Mouse (Mus musculus) liver, embryonic 15.5 days (tissue): ENCODE measurements at regions not wholly inside any gene's neighbourhood (a gene's known extent, or its start where the extent isn't known, plus 50 kb on each side); places are given as distances from the start of the nearest gene placed in this dataset.

Experiments
- ATAC-seq: fragments of 200-750 bp; cut with Nextera tagmentation; 2 replicates; pipeline ENCODE4 v1.8.0; 2017; ENCODE audit warnings: moderate number of reproducible peaks, mild to moderate bottlenecking, moderate library complexity; ENCODE audit not compliant: insufficient read depth
- H3K27ac ChIP-seq: fragments of 300-500 bp; sonication (generic); replicated peaks from 2 replicates; pipeline ENCODE4 v1.5.1; 2015; ENCODE audit warnings: mild to moderate bottlenecking, inconsistent platforms
- H3K27me3 ChIP-seq: fragments of 300-500 bp; sonication (generic); 2 replicates; pipeline ENCODE4 v1.6.1; 2015; ENCODE audit warnings: mild to moderate bottlenecking, inconsistent platforms
- H3K36me3 ChIP-seq: fragments of 300-500 bp; sonication (generic); replicated peaks from 2 replicates; pipeline ENCODE4 v1.6.1; 2015; ENCODE audit warnings: moderate library complexity, mild to moderate bottlenecking, inconsistent platforms
- H3K4me1 ChIP-seq: fragments of 300-500 bp; sonication (generic); replicated peaks from 2 replicates; pipeline ENCODE4 v1.6.1; 2015; ENCODE audit warnings: inconsistent platforms
- H3K4me2 ChIP-seq: fragments of 300-500 bp; sonication (generic); 2 replicates; pipeline ENCODE4 v1.6.1; 2015; ENCODE audit warnings: moderate library complexity, mild to moderate bottlenecking, inconsistent platforms
- H3K4me3 ChIP-seq: fragments of 300-500 bp; sonication (generic); replicated peaks from 2 replicates; pipeline ENCODE4 v1.5.1; 2015; ENCODE audit warnings: mild to moderate bottlenecking, inconsistent platforms
- H3K9ac ChIP-seq: fragments of 300-500 bp; sonication (generic); 2 replicates; pipeline ENCODE4 v1.6.1; 2015; ENCODE audit warnings: moderate library complexity, mild to moderate bottlenecking, inconsistent platforms
- H3K9me3 ChIP-seq: fragments of 300-500 bp; sonication (generic); replicated peaks from 2 replicates; pipeline ENCODE4 v1.6.1; 2016; ENCODE audit warnings: inconsistent platforms
- WGBS: fragments of 180-500 bp; shearing (Covaris S2); methylation state at CpG from one replicate; pipeline ENCODE4 v1.1.7; 2015; ENCODE audit warnings: mixed read lengths; ENCODE audit not compliant: insufficient replicate concordance; 5-methylcytosine and 5-hydroxymethylcytosine counted together

GRCm38 (mm10) chr16:5374818-5375605, 119.2 kb upstream of the Eef2kmt start:
- no peaks in the 10 kb centered on the region for H3K36me3 ChIP-seq
- H3K9ac ChIP-seq = no peak overlapping the region
- no peak overlapping the region for H3K4me2 ChIP-seq
- H3K4me3 ChIP-seq = no peak overlapping the region
- no peaks in the 10 kb centered on the region for H3K9me3 ChIP-seq
- ATAC-seq = no peak
- no peak overlapping the region for H3K27ac ChIP-seq
- H3K4me1 ChIP-seq = no peaks in the 10 kb centered on the region
- 9% methylated on average over 6 of the region's 6 CpGs for WGBS
- no peaks in the 10 kb centered on the region for H3K27me3 ChIP-seq

- H3K9ac ChIP-seq = no peak overlapping the region
- no peak for ATAC-seq
- no peaks in the 10 kb centered on the region for H3K4me1 ChIP-seq
- H3K4me3 ChIP-seq = no peak overlapping the region
- H3K4me2 ChIP-seq = no peak overlapping the region
- 56% methylated on average over 4 of the region's 4 CpGs for WGBS
- no peaks in the 10 kb centered on the region for H3K36me3 ChIP-seq
- no peaks in the 10 kb centered on the region for H3K9me3 ChIP-seq
- H3K27ac ChIP-seq = no peak overlapping the region
- no peaks in the 10 kb centered on the region for H3K27me3 ChIP-seq
Observed at GRCm38 (mm10) chr16:5371175-5371893, 115.6 kb upstream of the Eef2kmt start.

GRCm38 (mm10) chr16:5370496-5370895, 114.7 kb upstream of the Eef2kmt start:
- H3K36me3 ChIP-seq = no peaks in the 10 kb centered on the region
- ATAC-seq = no peak
- H3K27ac ChIP-seq = no peak overlapping the region
- H3K27me3 ChIP-seq = no peaks in the 10 kb centered on the region
- no peak overlapping the region for H3K9ac ChIP-seq
- H3K4me3 ChIP-seq = no peak overlapping the region
- H3K4me2 ChIP-seq = no peak overlapping the region
- H3K4me1 ChIP-seq = no peaks in the 10 kb centered on the region
- no peaks in the 10 kb centered on the region for H3K9me3 ChIP-seq

GRCm38 (mm10) chr16:5368897-5369558, 113.2 kb upstream of the Eef2kmt start:
- H3K27me3 ChIP-seq = no peaks in the 10 kb centered on the region
- H3K9me3 ChIP-seq = no peaks in the 10 kb centered on the region
- WGBS = 48% methylated on average over 7 of the region's 7 CpGs
- no peak for ATAC-seq
- H3K4me1 ChIP-seq = no peaks in the 10 kb centered on the region
- H3K4me3 ChIP-seq = no peak overlapping the region
- H3K36me3 ChIP-seq = no peaks in the 10 kb centered on the region
- no peak overlapping the region for H3K27ac ChIP-seq
- H3K9ac ChIP-seq = no peak overlapping the region
- no peak overlapping the region for H3K4me2 ChIP-seq

GRCm38 (mm10) chr16:5368357-5368756, 112.6 kb upstream of the Eef2kmt start:
- Histone ChIP-seq H3K27me3 (no peaks in the 10 kb centered on the region), H3K4me2 (no peak overlapping the region), H3K4me1 (no peaks in the 10 kb centered on the region), H3K9ac (no peak overlapping the region), H3K4me3 (no peak overlapping the region), H3K27ac (no peak overlapping the region), H3K36me3 (no peaks in the 10 kb centered on the region), H3K9me3 (no peaks in the 10 kb centered on the region)
- no peak for ATAC-seq
- WGBS = 66% methylated on average over 8 of the region's 8 CpGs

GRCm38 (mm10) chr16:5367581-5368119, 111.9 kb upstream of the Eef2kmt start:
- Histone ChIP-seq H3K36me3 (no peaks in the 10 kb centered on the region), H3K27ac (no peak overlapping the region), H3K4me2 (no peak overlapping the region), H3K4me3 (no peak overlapping the region), H3K9me3 (no peaks in the 10 kb centered on the region), H3K27me3 (no peaks in the 10 kb centered on the region), H3K4me1 (no peaks in the 10 kb centered on the region), H3K9ac (no peak overlapping the region)
- ATAC-seq = no peak
- 39% methylated on average over 10 of the region's 10 CpGs for WGBS

GRCm38 (mm10) chr16:5366021-5366420, 110.2 kb upstream of the Eef2kmt start:
- Histone ChIP-seq H3K4me3 (no peak overlapping the region), H3K27me3 (no peaks in the 10 kb centered on the region), H3K4me2 (no peak overlapping the region), H3K9me3 (no peaks in the 10 kb centered on the region), H3K36me3 (no peaks in the 10 kb centered on the region), H3K9ac (no peak overlapping the region), H3K27ac (no peak overlapping the region), H3K4me1 (no peaks in the 10 kb centered on the region)
- WGBS = 62% methylated on average over 3 of the region's 3 CpGs
- no peak for ATAC-seq

GRCm38 (mm10) chr16:5363007-5363570, 107.3 kb upstream of the Eef2kmt start:
- H3K4me1 ChIP-seq = no peaks in the 10 kb centered on the region
- no peak overlapping the region for H3K4me2 ChIP-seq
- H3K36me3 ChIP-seq = no peaks in the 10 kb centered on the region
- WGBS = 59% methylated on average over 10 of the region's 10 CpGs
- no peaks in the 10 kb centered on the region for H3K27me3 ChIP-seq
- H3K9ac ChIP-seq = no peak overlapping the region
- no peak overlapping the region for H3K4me3 ChIP-seq
- no peak overlapping the region for H3K27ac ChIP-seq
- H3K9me3 ChIP-seq = no peaks in the 10 kb centered on the region
- ATAC-seq = no peak

- no peak overlapping the region for H3K4me2 ChIP-seq
- no peak overlapping the region for H3K9ac ChIP-seq
- H3K36me3 ChIP-seq = no peaks in the 10 kb centered on the region
- WGBS = 19% methylated on average over 4 of the region's 4 CpGs
- H3K27ac ChIP-seq = no peak overlapping the region
- ATAC-seq = no peak
- no peaks in the 10 kb centered on the region for H3K27me3 ChIP-seq
- no peaks in the 10 kb centered on the region for H3K9me3 ChIP-seq
- no peak overlapping the region for H3K4me3 ChIP-seq
- H3K4me1 ChIP-seq = no peaks in the 10 kb centered on the region
Observed at GRCm38 (mm10) chr16:5359193-5359592, 103.4 kb upstream of the Eef2kmt start.

- Histone ChIP-seq H3K9ac (no peak overlapping the region), H3K36me3 (no peaks in the 10 kb centered on the region), H3K27ac (no peak overlapping the region), H3K27me3 (no peaks in the 10 kb centered on the region), H3K4me2 (no peak overlapping the region), H3K4me1 (no peaks in the 10 kb centered on the region), H3K4me3 (no peak overlapping the region), H3K9me3 (no peaks in the 10 kb centered on the region)
- ATAC-seq = no peak
- WGBS = 38% methylated on average over 2 of the region's 2 CpGs
Observed at GRCm38 (mm10) chr16:5353881-5354280, 98.1 kb upstream of the Eef2kmt start.
